Mouse (Mus musculus) small intestine, adult 2 months (tissue): ENCODE measurements around the gene Ston2. TPM values are rescaled to one million over a fixed set of nuclear protein-coding genes. Genes with fewer than 3 reads are reported as not detected.
A peak's percentile ranks its signal among the peaks of the same experiment; 100 is the strongest.

Source experiments
- H3K27ac ChIP-seq: fragments of 200-500 bp; 2 replicates; pipeline ENCODE4 v1.5.1; 2012; ENCODE audit warnings: low read depth, low read length, control low read depth, inconsistent platforms; ENCODE audit not compliant: insufficient read depth
- H3K27me3 ChIP-seq: fragments of 200-500 bp; 2 replicates; pipeline ENCODE4 v1.6.1; 2012; ENCODE audit warnings: mild to moderate bottlenecking, moderate library complexity, low read length, inconsistent platforms; ENCODE audit not compliant: control insufficient read depth, insufficient read depth
- H3K36me3 ChIP-seq: fragments of 200-500 bp; 2 replicates; pipeline ENCODE4 v1.6.1; 2012; ENCODE audit warnings: mild to moderate bottlenecking, low read length, control low read depth, inconsistent platforms; ENCODE audit not compliant: control insufficient read depth, insufficient read depth
- H3K4me1 ChIP-seq: fragments of 200-500 bp; 2 replicates; pipeline ENCODE4 v1.6.1; 2012; ENCODE audit warnings: low read length, inconsistent platforms, mixed read lengths; ENCODE audit not compliant: control insufficient read depth, insufficient read depth, insufficient read length
- H3K4me3 ChIP-seq: fragments of 200-500 bp; 2 replicates; pipeline ENCODE4 v1.5.1; 2012; ENCODE audit warnings: low read depth, mild to moderate bottlenecking, control low read depth, inconsistent platforms, low read length, moderate library complexity
- CTCF ChIP-seq: fragments of 200-500 bp; IDR thresholded peaks from 2 replicates; pipeline ENCODE4 v1.5.1; 2012; ENCODE audit warnings: low read depth, mild to moderate bottlenecking, control low read depth, inconsistent platforms, low read length, moderate library complexity, mixed read lengths; ENCODE audit not compliant: insufficient replicate concordance, insufficient read length; ENCODE audit errors: extremely low read depth
- POLR2A ChIP-seq: fragments of 200-500 bp; IDR thresholded peaks from 2 replicates; pipeline ENCODE4 v1.6.1; 2012; ENCODE audit warnings: low read depth, mild to moderate bottlenecking, control low read depth, inconsistent platforms, low read length, moderate library complexity
- WGBS: fragments of 180-500 bp; shearing (Covaris S2); methylation state at CpG from one replicate; pipeline ENCODE4 v1.1.7; 2018; 5-methylcytosine and 5-hydroxymethylcytosine counted together
- polyA plus RNA-seq: library from polyadenylated mRNA; depleted of rRNA; stranded (reverse); fragments of >200 nt; gene quantifications from 2 replicates; pipeline ENCODE4 v1.2.3, GENCODE M21; 2012

Gene Ston2
- polyA plus RNA-seq, 1 experiment: 13.1 TPM

GRCm38 (mm10) chr12:91641631-91642141 is 146.5 kb downstream of the Ston2 start:
- TF ChIP-seq CTCF (no peak), POLR2A (no peak)
- Histone ChIP-seq H3K27me3 (no peaks in the 10 kb centered on the region), H3K27ac (no peak overlapping the region), H3K36me3 (peaks cover 3% of the 10 kb centered on the region; the same call in 1 of the 2 replicates), H3K4me3 (peak overlapping the region; percentile 7; the same call in 1 of the 2 replicates), H3K4me1 (peaks cover 13% of the 10 kb centered on the region; the same call in 1 of the 2 replicates)
- 67% methylated on average over 13 of the region's 13 CpGs for WGBS

DNA sequence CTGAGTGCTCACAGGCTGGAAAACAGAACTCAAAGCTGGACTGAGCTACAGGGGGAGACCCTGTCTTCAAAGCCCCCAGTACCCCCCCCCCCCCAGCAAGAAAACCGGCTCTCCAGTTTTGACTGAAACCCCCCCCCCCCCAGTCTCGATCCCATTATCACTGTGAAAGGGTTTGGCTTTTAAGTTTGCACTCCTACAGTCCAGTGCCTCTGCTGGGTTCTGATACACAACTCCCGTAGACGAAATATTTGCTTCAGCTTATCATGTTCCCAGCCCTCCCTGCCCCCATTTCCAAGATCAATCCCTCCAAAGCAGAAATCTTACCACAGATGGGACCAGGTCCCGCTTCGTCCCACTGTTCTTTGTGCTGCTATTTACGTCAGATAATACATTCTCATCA is 147.1 kb downstream of the Ston2 start:
- Histone ChIP-seq H3K27ac (no peak overlapping the region), H3K4me1 (peaks cover 13% of the 10 kb centered on the region; the same call in 1 of the 2 replicates), H3K4me3 (no peak overlapping the region), H3K36me3 (peaks cover 3% of the 10 kb centered on the region; the same call in 1 of the 2 replicates), H3K27me3 (no peaks in the 10 kb centered on the region)
- WGBS: 76% methylated on average over 7 of the region's 7 CpGs
- TF ChIP-seq CTCF (no peak), POLR2A (no peak)

DNA sequence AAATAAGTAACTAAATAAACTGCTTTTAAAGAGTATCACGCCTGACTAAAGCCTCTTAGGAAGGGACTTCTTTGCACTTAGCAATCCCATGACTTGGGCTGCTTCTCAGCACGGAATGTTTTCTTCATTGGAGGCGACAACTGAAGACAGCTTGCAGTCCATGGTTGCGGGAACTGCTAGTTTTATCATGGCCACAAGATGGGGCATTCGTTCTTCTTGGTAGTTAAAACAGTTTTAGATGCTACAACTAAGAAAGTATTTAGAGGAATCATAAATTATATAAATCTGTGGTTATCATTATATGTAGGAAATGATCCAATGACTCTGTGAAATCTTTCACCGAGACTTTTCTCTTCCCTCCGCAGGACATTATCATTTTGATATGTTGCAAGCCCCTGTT is 147.5 kb downstream of the Ston2 start:
- no peak overlapping the region for H3K4me3 ChIP-seq
- WGBS: 48% methylated on average over 7 of the region's 7 CpGs
- peaks cover 3% of the 10 kb centered on the region; the same call in 1 of the 2 replicates for H3K36me3 ChIP-seq
- no peak overlapping the region for H3K27ac ChIP-seq
- peaks cover 11% of the 10 kb centered on the region; the same call in 1 of the 2 replicates for H3K4me1 ChIP-seq
- H3K27me3 ChIP-seq: no peaks in the 10 kb centered on the region
- TF ChIP-seq CTCF (no peak), POLR2A (no peak)

- WGBS: 41% methylated on average over 3 of the region's 3 CpGs
- H3K36me3 ChIP-seq: peaks cover 3% of the 10 kb centered on the region; the same call in 1 of the 2 replicates
- no peak overlapping the region for H3K27ac ChIP-seq
- H3K4me3 ChIP-seq: no peak overlapping the region
- no peaks in the 10 kb centered on the region for H3K27me3 ChIP-seq
- no peak for TF ChIP-seq CTCF
- TF ChIP-seq POLR2A: no peak
- peaks cover 3% of the 10 kb centered on the region; the same call in 1 of the 2 replicates for H3K4me1 ChIP-seq
These were observed 149.8 kb downstream of the Ston2 start for GRCm38 (mm10) chr12:91638351-91638750.

DNA sequence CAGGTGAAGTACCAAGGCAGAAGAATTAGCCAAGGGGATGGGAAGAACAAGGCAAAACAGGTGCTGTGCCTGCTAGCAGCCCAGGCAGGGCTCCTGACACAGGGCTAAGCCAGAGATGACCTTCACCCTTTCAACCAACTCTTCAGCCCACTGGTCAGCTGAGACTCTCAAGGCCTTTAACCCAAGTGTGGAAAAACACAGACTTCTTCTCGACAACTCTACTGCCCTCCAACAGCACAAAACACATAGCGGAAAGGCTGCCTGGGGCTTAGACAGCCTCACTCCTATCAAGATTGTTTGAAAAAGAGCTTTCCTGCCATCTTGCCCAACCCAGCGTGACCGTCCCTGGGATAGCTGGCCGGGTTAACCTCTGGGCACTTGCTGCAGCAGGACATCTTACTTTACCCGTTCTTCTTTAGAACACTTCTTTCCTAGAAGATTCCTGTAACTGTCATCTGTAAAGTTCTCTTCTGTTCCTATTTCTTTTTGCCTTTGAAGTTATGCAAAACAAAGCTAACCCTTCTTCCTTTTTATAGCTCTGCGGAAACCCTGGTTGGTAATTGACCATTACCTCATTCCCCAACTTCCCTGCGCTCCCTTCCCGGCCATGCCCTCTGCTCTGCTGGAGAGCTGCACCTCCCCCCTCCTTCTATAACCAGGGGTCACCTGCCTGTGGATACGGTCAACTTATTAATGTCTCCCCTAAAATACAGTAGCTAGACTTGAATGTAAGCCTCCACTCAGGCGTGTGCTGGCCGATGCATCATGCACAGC is 150.9 kb downstream of the Ston2 start:
- H3K36me3 ChIP-seq: peaks cover 3% of the 10 kb centered on the region; the same call in 1 of the 2 replicates
- no peak for TF ChIP-seq CTCF
- no peak for TF ChIP-seq POLR2A
- no peak overlapping the region for H3K27ac ChIP-seq
- no peaks in the 10 kb centered on the region for H3K27me3 ChIP-seq
- H3K4me3 ChIP-seq: no peak overlapping the region
- H3K4me1 ChIP-seq: peaks cover 3% of the 10 kb centered on the region; the same call in 1 of the 2 replicates
- WGBS: 88% methylated on average over 12 of the region's 12 CpGs

GRCm38 (mm10) chr12:91626482-91626881 is 161.7 kb downstream of the Ston2 start:
- Histone ChIP-seq H3K4me3 (no peak overlapping the region), H3K27me3 (no peaks in the 10 kb centered on the region), H3K36me3 (no peaks in the 10 kb centered on the region), H3K4me1 (no peaks in the 10 kb centered on the region), H3K27ac (no peak overlapping the region)
- TF ChIP-seq CTCF (no peak), POLR2A (no peak)
- WGBS: 84% methylated on average over 5 of the region's 5 CpGs

- no peaks in the 10 kb centered on the region for H3K4me1 ChIP-seq
- no peaks in the 10 kb centered on the region for H3K36me3 ChIP-seq
- WGBS: 65% methylated on average over 1 of the region's 1 CpGs
- no peaks in the 10 kb centered on the region for H3K27me3 ChIP-seq
- no peak overlapping the region for H3K27ac ChIP-seq
- no peak overlapping the region for H3K4me3 ChIP-seq
- no peak for TF ChIP-seq POLR2A
- TF ChIP-seq CTCF: no peak
These were observed 163.2 kb downstream of the Ston2 start for GRCm38 (mm10) chr12:91625013-91625412.
